Mouse (Mus musculus): ENCODE data around the gene Cenpk. TPM values are rescaled to one million over a fixed set of nuclear protein-coding genes. Genes with fewer than 3 reads are reported as not detected.

Cenpk gene
- polyA plus RNA-seq, 1 experiment from 2014 or later = 92.6 TPM

GRCm38 (mm10) chr13:104295472-104295871 lies 67.1 kb downstream of the Cenpk start:
- H3K4me2 ChIP-seq (ENCODE audit: low read depth, low read length, severe bottlenecking) = no peak overlapping the region
- H3K4me3 ChIP-seq (ENCODE audit: low read depth, low read length) = no peak overlapping the region
- no peaks in the 10 kb centered on the region for H3K36me3 ChIP-seq (ENCODE audit: control insufficient read depth, insufficient read depth, low read length)
- no peak overlapping the region for H3K27ac ChIP-seq (ENCODE audit: low read depth, low read length)
- no peaks in the 10 kb centered on the region for H3K27me3 ChIP-seq (ENCODE audit: control insufficient read depth, insufficient read depth, low read length)
- ATAC-seq (replicated peaks; ENCODE audit: low FRiP score) = no peak
- DNase-seq (ENCODE audit: low spot score) = no peak
- H3K4me1 ChIP-seq (replicated peaks; ENCODE audit: control insufficient read depth, insufficient read depth, low read length) = no peaks in the 10 kb centered on the region
- 85% methylated on average over 1 of the region's 1 CpGs for WGBS
- no peak overlapping the region for H3K9ac ChIP-seq (ENCODE audit: low read length)
- H3K9me3 ChIP-seq (ENCODE audit: control insufficient read depth, low read length) = no peaks in the 10 kb centered on the region

Other genes with a start within 250 kb of the Cenpk start
- 21.1 TPM in 2 replicates for gene Nln, start 119.0 kb upstream of the Cenpk start, polyA plus RNA-seq (2014; fragmentation: Nextera tagmentation; extraction: Ambion mirVana)
- gene Sgtb, start 118.9 kb upstream of the Cenpk start, polyA plus RNA-seq (2014; fragmentation: Nextera tagmentation; extraction: Ambion mirVana) = 16.7 and 18.1 TPM in 2 replicates
- 85.0 and 101 TPM in 2 replicates for gene Trappc13, start 50.1 kb upstream of the Cenpk start, polyA plus RNA-seq (2014; fragmentation: Nextera tagmentation; extraction: Ambion mirVana)
- 23.2 and 27.6 TPM in 2 replicates for gene Trim23, start 49.8 kb upstream of the Cenpk start, polyA plus RNA-seq (2014; fragmentation: Nextera tagmentation; extraction: Ambion mirVana)
- gene Ppwd1, start 232 bp downstream of the Cenpk start, polyA plus RNA-seq (2014; fragmentation: Nextera tagmentation; extraction: Ambion mirVana) = 15.8 and 16.6 TPM in 2 replicates
- 2.9 and 3.2 TPM in 2 replicates for gene Adamts6, start 59.2 kb downstream of the Cenpk start, polyA plus RNA-seq (2014; fragmentation: Nextera tagmentation; extraction: Ambion mirVana)